Mouse (Mus musculus): ENCODE results near the gene Zfp692. TPM values are rescaled to one million over a fixed set of nuclear protein-coding genes. Genes with fewer than 3 reads are reported as not detected.

The Zfp692 gene
- 13.7 and 14.8 TPM in 2 replicates for polyA plus RNA-seq (2015; fragmentation: Nextera tagmentation; extraction: Ambion mirVana)

DNA sequence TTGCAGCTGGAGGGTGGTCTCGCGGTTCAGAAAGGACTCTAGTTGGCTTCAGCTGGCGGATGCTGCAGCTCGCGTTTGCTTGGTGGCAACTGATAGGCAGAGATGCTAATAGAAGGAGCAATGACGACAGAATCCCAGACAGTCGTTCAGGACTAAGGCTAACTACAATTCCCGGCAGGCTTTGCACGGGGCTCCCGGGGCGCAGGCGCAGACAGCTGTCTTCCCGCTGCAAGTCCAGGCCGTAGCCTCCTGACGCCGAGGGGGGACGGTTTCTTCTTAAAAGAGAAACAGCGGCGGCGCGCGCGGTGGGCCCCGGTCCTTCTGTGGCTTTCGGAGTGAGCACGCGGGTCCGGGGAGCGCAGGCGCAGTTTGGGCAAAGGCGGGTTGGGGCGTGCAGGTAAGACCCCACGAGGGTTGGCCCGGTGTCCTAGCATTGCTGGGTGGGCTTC is at the start of gene Zfp692:
Zfp692 (plus strand) TSS at position 210 of the 449 bp plus-strand sequence.
- Histone ChIP-seq H3K9ac (ENCODE audit: low read length) (peak within 1 kb of the TSS; percentile 63), H3K27me3 (ENCODE audit: control insufficient read depth, insufficient read depth, low read length) (no peaks in the 10 kb centered on the region), H3K9me3 (ENCODE audit: control insufficient read depth, low read length) (no peaks in the 10 kb centered on the region), H3K36me3 (ENCODE audit: control insufficient read depth, insufficient read depth, low read length) (no peaks in the 10 kb centered on the region; the same call in 1 of the 2 replicates), H3K4me2 (replicated peaks; ENCODE audit: low read depth) (peak within 1 kb of the TSS; percentile 70), H3K4me1 (replicated peaks; ENCODE audit: control insufficient read depth, insufficient read depth) (no peaks in the 10 kb centered on the region), H3K27ac (replicated peaks) (peak within 1 kb of the TSS; percentile 90), H3K4me3 (ENCODE audit: low read depth, low read length) (peak within 1 kb of the TSS; percentile 42)
- WGBS, result 1% methylated on average over 33 of the region's 34 CpGs
- ATAC-seq (ENCODE audit: low FRiP score, low TSS enrichment) (peak; percentile 60), DNase-seq (ENCODE audit: low spot score) (peak; percentile 95)
- TF ChIP-seq EP300 (optimal IDR thresholded peaks at IDR 0.05) (no peak), CTCF (IDR thresholded peaks at IDR 0.05; ENCODE audit: low read depth) (0 out of 2 replicates have a peak, but pooled peaks have one; percentile 12)

DNA sequence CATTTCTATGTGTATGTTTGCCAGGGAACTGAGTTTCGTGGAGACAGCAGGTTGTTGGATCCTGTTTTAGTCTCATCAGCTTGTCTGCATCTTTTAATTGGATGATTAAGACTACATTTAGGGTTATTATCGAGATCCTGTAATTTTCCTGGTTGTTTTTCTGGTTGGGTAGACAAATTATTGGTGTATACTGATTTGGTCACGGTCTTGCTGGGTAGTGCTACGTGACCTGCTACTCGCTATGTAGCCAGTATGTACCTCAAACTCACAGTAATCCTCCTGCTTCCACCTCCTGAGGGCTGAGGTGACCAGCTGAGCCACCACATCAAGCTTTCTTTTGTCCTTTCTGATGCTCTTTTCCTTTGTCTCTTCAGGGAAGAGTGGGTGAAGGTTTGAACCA is 49.1 kb upstream of the Zfp692 start:
- H3K36me3 ChIP-seq (ENCODE audit: control insufficient read depth, insufficient read depth, low read length), result no peaks in the 10 kb centered on the region
- no peak overlapping the region for H3K27ac ChIP-seq (replicated peaks)
- TF ChIP-seq EP300 (optimal IDR thresholded peaks at IDR 0.05), result no peak
- TF ChIP-seq CTCF (IDR thresholded peaks at IDR 0.05; ENCODE audit: low read depth), result no peak
- 84% methylated on average over 5 of the region's 5 CpGs for WGBS
- no peak overlapping the region for H3K4me2 ChIP-seq (replicated peaks; ENCODE audit: low read depth)
- H3K9ac ChIP-seq (ENCODE audit: low read length), result no peak overlapping the region
- H3K27me3 ChIP-seq (ENCODE audit: control insufficient read depth, insufficient read depth, low read length), result no peaks in the 10 kb centered on the region
- no peaks in the 10 kb centered on the region for H3K4me1 ChIP-seq (replicated peaks; ENCODE audit: control insufficient read depth, insufficient read depth)
- DNase-seq (ENCODE audit: low spot score) (no peak), ATAC-seq (ENCODE audit: low FRiP score, low TSS enrichment) (no peak)
- no peaks in the 10 kb centered on the region for H3K9me3 ChIP-seq (ENCODE audit: control insufficient read depth, low read length)
- H3K4me3 ChIP-seq (ENCODE audit: low read depth, low read length), result no peak overlapping the region

- Histone ChIP-seq H3K4me3 (ENCODE audit: low read depth, low read length) (no peak overlapping the region), H3K9me3 (ENCODE audit: control insufficient read depth, low read length) (no peaks in the 10 kb centered on the region), H3K27me3 (ENCODE audit: control insufficient read depth, insufficient read depth, low read length) (no peaks in the 10 kb centered on the region)
Observed at GRCm38 (mm10) chr11:58260156-58260555, 46.7 kb upstream of the Zfp692 start.

GRCm38 (mm10) chr11:58261826-58262225 is 45.0 kb upstream of the Zfp692 start:
- H3K36me3 ChIP-seq (ENCODE audit: control insufficient read depth, insufficient read depth, low read length), result no peaks in the 10 kb centered on the region
- H3K4me2 ChIP-seq (replicated peaks; ENCODE audit: low read depth), result no peak overlapping the region
- H3K4me3 ChIP-seq (ENCODE audit: low read depth, low read length), result no peak overlapping the region
- ATAC-seq (ENCODE audit: low FRiP score, low TSS enrichment) (no peak), DNase-seq (ENCODE audit: low spot score) (no peak)
- no peaks in the 10 kb centered on the region for H3K27me3 ChIP-seq (ENCODE audit: control insufficient read depth, insufficient read depth, low read length)
- TF ChIP-seq CTCF (IDR thresholded peaks at IDR 0.05; ENCODE audit: low read depth), result no peak
- WGBS, result 82% methylated on average over 4 of the region's 4 CpGs
- H3K9ac ChIP-seq (ENCODE audit: low read length), result no peak overlapping the region
- no peak overlapping the region for H3K27ac ChIP-seq (replicated peaks)
- H3K9me3 ChIP-seq (ENCODE audit: control insufficient read depth, low read length), result no peaks in the 10 kb centered on the region
- H3K4me1 ChIP-seq (replicated peaks; ENCODE audit: control insufficient read depth, insufficient read depth), result no peaks in the 10 kb centered on the region

More at GRCm38 (mm10) chr11:58260156-58260555, 46.7 kb upstream of the Zfp692 start:
- TF ChIP-seq EP300 (optimal IDR thresholded peaks at IDR 0.05), result no peak
- no peak for TF ChIP-seq CTCF (IDR thresholded peaks at IDR 0.05; ENCODE audit: low read depth)
- DNase-seq (ENCODE audit: low spot score) (no peak), ATAC-seq (ENCODE audit: low FRiP score, low TSS enrichment) (no peak)
- no peaks in the 10 kb centered on the region for H3K4me1 ChIP-seq (replicated peaks; ENCODE audit: control insufficient read depth, insufficient read depth)
- H3K4me2 ChIP-seq (replicated peaks; ENCODE audit: low read depth), result no peak overlapping the region
- no peaks in the 10 kb centered on the region for H3K36me3 ChIP-seq (ENCODE audit: control insufficient read depth, insufficient read depth, low read length)
- no peak overlapping the region for H3K27ac ChIP-seq (replicated peaks)
- 83% methylated on average over 4 of the region's 4 CpGs for WGBS
- no peak overlapping the region for H3K9ac ChIP-seq (ENCODE audit: low read length)

DNA sequence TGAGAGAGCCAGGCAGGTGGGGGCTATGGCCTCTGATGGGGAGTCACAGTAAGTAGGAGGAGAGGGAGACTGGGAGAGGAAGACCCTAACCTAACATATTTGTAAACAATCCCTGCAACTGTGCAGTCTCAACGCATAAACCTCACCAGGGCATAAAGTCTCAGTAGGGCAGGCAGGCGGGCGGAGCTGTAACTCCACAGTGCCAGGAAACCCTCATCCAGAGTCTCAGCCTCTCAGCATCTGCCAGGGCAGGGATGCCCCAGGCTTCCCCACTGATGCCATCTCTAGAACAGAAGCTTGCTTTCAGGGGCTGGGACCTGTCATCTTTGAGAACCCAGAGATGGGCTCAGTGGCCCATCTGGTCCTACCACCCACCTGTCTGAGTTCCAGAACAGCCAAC is 44.5 kb upstream of the Zfp692 start:
- no peak for TF ChIP-seq CTCF (IDR thresholded peaks at IDR 0.05; ENCODE audit: low read depth)
- no peak for TF ChIP-seq EP300 (optimal IDR thresholded peaks at IDR 0.05)
- ATAC-seq (ENCODE audit: low FRiP score, low TSS enrichment), result no peak
- no peak overlapping the region for H3K4me3 ChIP-seq (ENCODE audit: low read depth, low read length)
- H3K36me3 ChIP-seq (ENCODE audit: control insufficient read depth, insufficient read depth, low read length), result no peaks in the 10 kb centered on the region
- H3K9ac ChIP-seq (ENCODE audit: low read length), result no peak overlapping the region
- no peaks in the 10 kb centered on the region for H3K9me3 ChIP-seq (ENCODE audit: control insufficient read depth, low read length)
- WGBS, result 97% methylated on average over 2 of the region's 3 CpGs
- no peak overlapping the region for H3K27ac ChIP-seq (replicated peaks)
- H3K4me2 ChIP-seq (replicated peaks; ENCODE audit: low read depth), result no peak overlapping the region
- no peaks in the 10 kb centered on the region for H3K4me1 ChIP-seq (replicated peaks; ENCODE audit: control insufficient read depth, insufficient read depth)
- H3K27me3 ChIP-seq (ENCODE audit: control insufficient read depth, insufficient read depth, low read length), result no peaks in the 10 kb centered on the region
- DNase-seq (ENCODE audit: low spot score), result no peak

GRCm38 (mm10) chr11:58263516-58263915 is 43.4 kb upstream of the Zfp692 start:
- H3K9me3 ChIP-seq (ENCODE audit: control insufficient read depth, low read length), result no peaks in the 10 kb centered on the region
- no peak overlapping the region for H3K4me2 ChIP-seq (replicated peaks; ENCODE audit: low read depth)
- H3K27me3 ChIP-seq (ENCODE audit: control insufficient read depth, insufficient read depth, low read length), result no peaks in the 10 kb centered on the region
- no peak for ATAC-seq (ENCODE audit: low FRiP score, low TSS enrichment)
- 69% methylated on average over 2 of the region's 2 CpGs for WGBS
- H3K27ac ChIP-seq (replicated peaks), result no peak overlapping the region
- H3K36me3 ChIP-seq (ENCODE audit: control insufficient read depth, insufficient read depth, low read length), result no peaks in the 10 kb centered on the region
- no peak for DNase-seq (ENCODE audit: low spot score)
- H3K4me1 ChIP-seq (replicated peaks; ENCODE audit: control insufficient read depth, insufficient read depth), result no peaks in the 10 kb centered on the region
- TF ChIP-seq EP300 (optimal IDR thresholded peaks at IDR 0.05) (no peak), CTCF (IDR thresholded peaks at IDR 0.05; ENCODE audit: low read depth) (no peak)
- no peak overlapping the region for H3K9ac ChIP-seq (ENCODE audit: low read length)
- H3K4me3 ChIP-seq (ENCODE audit: low read depth, low read length), result no peak overlapping the region
